Mouse (Mus musculus) hindbrain, embryonic 16.5 days (tissue): ENCODE data around the gene E130114P18Rik. TPM values are rescaled to one million over a fixed set of nuclear protein-coding genes. Genes with fewer than 3 reads are reported as not detected.
A peak's percentile ranks its signal among the peaks of the same experiment; 100 is the strongest.

Experiments
- ATAC-seq: fragments of 200-750 bp; cut with Nextera tagmentation; 2 replicates; pipeline ENCODE4 v1.8.0; 2017; ENCODE audit warnings: moderate TSS enrichment, moderate library complexity
- H3K27ac ChIP-seq: fragments of 300-500 bp; sonication (generic); 2 replicates; pipeline ENCODE4 v1.5.1; 2014; ENCODE audit warnings: low read depth, mild to moderate bottlenecking, control low read depth, low read length, moderate library complexity
- H3K27me3 ChIP-seq: fragments of 300-500 bp; sonication (generic); replicated peaks from 2 replicates; pipeline ENCODE4 v1.6.1; 2014; ENCODE audit warnings: low read length; ENCODE audit not compliant: control insufficient read depth, insufficient read depth
- H3K36me3 ChIP-seq: fragments of 300-500 bp; sonication (generic); 2 replicates; pipeline ENCODE4 v1.6.1; 2014; ENCODE audit warnings: mild to moderate bottlenecking, low read length, moderate library complexity, mixed read lengths; ENCODE audit not compliant: control insufficient read depth, insufficient read depth
- H3K4me1 ChIP-seq: fragments of 300-500 bp; sonication (generic); 2 replicates; pipeline ENCODE4 v1.6.1; 2014; ENCODE audit warnings: low read depth, low read length; ENCODE audit not compliant: control insufficient read depth, insufficient read depth
- H3K4me2 ChIP-seq: fragments of 300-500 bp; sonication (generic); 2 replicates; pipeline ENCODE4 v1.6.1; 2014; ENCODE audit warnings: mild to moderate bottlenecking, low read length, control low read depth, moderate library complexity
- H3K4me3 ChIP-seq: fragments of 300-500 bp; sonication (generic); 2 replicates; pipeline ENCODE4 v1.5.1; 2014; ENCODE audit warnings: mild to moderate bottlenecking, low read length, control low read depth, moderate library complexity
- H3K9ac ChIP-seq: fragments of 300-500 bp; sonication (generic); 2 replicates; pipeline ENCODE4 v1.6.1; 2014; ENCODE audit warnings: low read depth, mild to moderate bottlenecking, control low read depth, low read length, moderate library complexity
- H3K9me3 ChIP-seq: fragments of 300-500 bp; sonication (generic); 2 replicates; pipeline ENCODE4 v1.6.1; 2014; ENCODE audit warnings: mild to moderate bottlenecking, low read length, moderate library complexity; ENCODE audit not compliant: control insufficient read depth
- WGBS: fragments of 180-500 bp; shearing (Covaris S2); extraction: QIAGEN DNeasy Blood & Tissue Kit; methylation state at CpG from one replicate; pipeline ENCODE4 v1.1.7; 2014; 5-methylcytosine and 5-hydroxymethylcytosine counted together
- polyA plus RNA-seq: library from polyadenylated mRNA; unstranded; fragments of >200 nt; fragmentation: Nextera tagmentation; extraction: Ambion mirVana; gene quantifications from 2 replicates; pipeline ENCODE4 v1.2.1, GENCODE M21; 2015

The E130114P18Rik gene
- polyA plus RNA-seq, 1 experiment from 2014 or later: 21.5 TPM

DNA sequence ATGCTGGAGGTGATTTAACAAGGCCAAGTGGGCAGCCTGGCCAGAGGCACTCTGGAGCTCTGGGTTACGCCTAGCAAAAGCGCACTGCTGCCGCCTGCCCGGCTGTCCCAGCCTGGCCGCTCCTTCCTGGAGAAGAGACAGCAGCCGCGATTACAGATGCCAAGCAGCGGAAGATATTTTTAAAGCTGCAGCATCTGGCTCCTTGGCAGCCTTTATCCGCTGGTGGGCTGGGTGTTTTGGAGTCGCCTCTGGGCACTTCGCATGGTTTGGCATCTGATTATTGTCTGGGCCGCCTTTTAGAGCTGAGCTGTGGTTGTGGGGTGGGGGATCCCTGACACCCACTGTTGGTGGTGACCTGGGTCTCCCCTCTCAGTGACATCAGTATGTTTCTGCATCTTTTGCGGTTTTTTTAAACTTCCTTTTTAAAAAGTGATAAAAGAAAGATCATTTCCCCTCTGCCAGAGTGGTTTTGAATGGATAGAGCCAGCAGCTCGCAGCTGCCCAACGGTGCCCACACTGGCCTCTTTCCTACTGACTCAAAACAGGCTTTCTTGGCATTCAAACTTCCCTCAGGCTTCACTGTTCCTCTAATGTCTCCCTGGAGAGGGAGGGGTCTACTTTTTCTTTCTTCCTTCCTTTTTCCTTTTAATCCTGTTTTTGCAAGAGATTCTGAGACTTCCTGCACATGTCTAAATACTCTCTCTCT, 159.1 kb downstream of the E130114P18Rik start:
- peaks cover 9% of the 10 kb centered on the region for H3K4me1 ChIP-seq
- H3K4me3 ChIP-seq: no peak overlapping the region; the same call in 1 of the 2 replicates
- H3K27me3 ChIP-seq: no peaks in the 10 kb centered on the region
- H3K27ac ChIP-seq: peak overlapping the region; percentile 77
- WGBS: 32% methylated on average over 15 of the region's 15 CpGs
- H3K4me2 ChIP-seq: peak overlapping the region; percentile 39
- no peaks in the 10 kb centered on the region for H3K9me3 ChIP-seq
- H3K36me3 ChIP-seq: no peaks in the 10 kb centered on the region
- H3K9ac ChIP-seq: peak overlapping the region; percentile 28
- peak; percentile 91 for ATAC-seq

DNA sequence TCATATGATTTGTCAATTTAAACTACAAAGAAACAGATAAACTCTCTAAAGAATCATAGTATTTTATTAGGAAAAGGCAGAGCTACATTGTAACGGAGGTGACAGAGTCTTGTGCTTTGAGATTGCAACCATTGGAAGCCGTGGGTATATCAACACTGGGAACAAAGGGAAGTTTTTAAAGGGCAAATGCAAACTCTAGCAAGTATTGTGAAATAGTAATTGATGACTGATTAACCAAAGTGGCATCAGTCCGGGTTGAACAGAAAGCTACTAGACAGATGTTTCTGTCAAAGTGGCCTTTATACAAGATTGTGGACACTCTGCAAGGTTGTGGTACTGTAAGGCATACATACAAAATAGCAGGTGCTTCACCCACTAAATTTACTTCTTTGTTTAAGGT, 162.8 kb downstream of the E130114P18Rik start:
- no peaks in the 10 kb centered on the region for H3K9me3 ChIP-seq
- H3K27ac ChIP-seq: no peak overlapping the region
- no peak for ATAC-seq
- no peak overlapping the region for H3K9ac ChIP-seq
- 84% methylated on average over 3 of the region's 3 CpGs for WGBS
- no peaks in the 10 kb centered on the region for H3K36me3 ChIP-seq
- H3K4me3 ChIP-seq: no peak overlapping the region
- no peaks in the 10 kb centered on the region for H3K27me3 ChIP-seq
- H3K4me2 ChIP-seq: no peak overlapping the region
- peaks cover 16% of the 10 kb centered on the region for H3K4me1 ChIP-seq

DNA sequence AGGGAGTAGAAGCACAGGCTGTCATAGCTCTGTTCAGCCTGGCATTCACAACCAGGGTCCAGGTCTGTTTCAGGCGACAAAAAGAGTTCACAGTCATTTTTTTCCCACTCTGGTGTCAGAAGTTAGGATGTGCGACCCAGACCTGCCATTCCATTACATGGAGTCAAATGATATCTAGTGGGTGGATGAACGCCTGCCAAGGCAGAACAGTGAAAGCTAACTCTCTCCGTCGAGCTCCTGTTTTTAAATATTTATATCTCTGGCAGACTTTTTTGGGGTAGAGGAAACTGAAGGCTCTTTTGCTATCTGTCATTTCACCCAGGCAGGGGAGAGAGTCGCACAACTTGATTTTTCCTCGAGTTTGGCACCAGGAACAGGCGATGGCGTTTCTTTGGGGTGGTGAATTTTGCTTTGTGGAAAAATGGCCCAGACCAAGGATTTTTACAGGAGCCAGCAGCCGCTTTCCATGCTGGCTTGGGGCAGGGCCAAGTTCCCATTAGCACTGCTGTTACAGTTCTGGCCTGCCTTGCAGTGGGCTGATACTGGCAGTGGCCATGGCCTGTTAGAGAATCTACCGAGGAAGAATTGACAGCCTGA, 166.5 kb downstream of the E130114P18Rik start:
- H3K9ac ChIP-seq: no peak overlapping the region
- peak overlapping the region; percentile 61 for H3K27ac ChIP-seq
- H3K4me3 ChIP-seq: no peak overlapping the region
- no peak overlapping the region for H3K4me2 ChIP-seq
- ATAC-seq: peak; percentile 84
- no peaks in the 10 kb centered on the region for H3K27me3 ChIP-seq
- no peaks in the 10 kb centered on the region for H3K36me3 ChIP-seq
- WGBS: 53% methylated on average over 11 of the region's 11 CpGs
- peaks cover 16% of the 10 kb centered on the region for H3K4me1 ChIP-seq
- no peaks in the 10 kb centered on the region for H3K9me3 ChIP-seq

DNA sequence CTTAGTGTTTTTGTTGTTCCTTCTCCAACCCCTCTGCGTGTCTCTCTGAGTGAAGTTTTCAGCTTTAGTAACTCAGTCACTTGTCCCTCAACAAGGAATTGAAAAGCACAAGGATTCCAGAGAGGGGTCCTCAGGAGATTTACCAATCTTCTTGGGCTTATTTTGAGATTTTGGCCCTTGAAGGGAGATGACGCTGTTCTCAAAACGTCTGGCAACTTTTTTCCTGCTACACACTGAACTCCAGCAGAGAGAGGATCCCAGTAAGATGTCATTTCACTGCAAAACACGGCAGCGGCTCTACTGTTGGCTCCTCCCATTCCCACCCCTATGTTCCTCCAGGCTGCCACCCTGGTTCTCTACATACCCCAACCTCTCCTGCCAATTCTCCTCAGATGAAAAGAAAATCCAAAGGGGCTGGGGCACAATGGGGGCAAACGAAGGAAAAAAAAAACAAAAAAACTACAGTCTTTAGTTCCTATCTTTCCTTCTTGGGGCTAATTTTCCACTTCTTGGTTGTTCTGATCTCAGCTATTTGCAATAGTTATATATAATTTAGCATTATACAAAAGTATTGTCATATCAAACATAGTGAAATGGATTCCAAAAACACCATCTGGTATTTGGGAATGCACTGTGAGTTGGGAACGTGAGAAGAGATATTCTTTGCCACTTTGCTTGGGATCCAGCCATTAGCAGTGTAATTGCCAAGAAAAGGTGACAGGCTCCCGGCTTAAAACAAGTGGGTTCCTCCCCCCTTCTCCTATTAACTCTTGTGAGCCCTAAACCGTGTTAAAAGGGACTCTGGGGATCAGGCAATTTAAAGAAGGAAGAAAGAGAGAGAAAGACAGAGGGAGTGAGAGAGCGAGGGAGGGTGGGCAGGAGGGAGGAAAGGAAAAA, 167.8 kb downstream of the E130114P18Rik start:
- H3K9ac ChIP-seq: no peak overlapping the region
- H3K36me3 ChIP-seq: no peaks in the 10 kb centered on the region
- peaks cover 16% of the 10 kb centered on the region for H3K4me1 ChIP-seq
- WGBS: 26% methylated on average over 10 of the region's 10 CpGs
- H3K27me3 ChIP-seq: no peaks in the 10 kb centered on the region
- ATAC-seq: peak; percentile 57
- no peak overlapping the region; the same call in 1 of the 2 replicates for H3K4me2 ChIP-seq
- H3K27ac ChIP-seq: peak overlapping the region; percentile 61
- no peak overlapping the region for H3K4me3 ChIP-seq
- no peaks in the 10 kb centered on the region for H3K9me3 ChIP-seq

DNA sequence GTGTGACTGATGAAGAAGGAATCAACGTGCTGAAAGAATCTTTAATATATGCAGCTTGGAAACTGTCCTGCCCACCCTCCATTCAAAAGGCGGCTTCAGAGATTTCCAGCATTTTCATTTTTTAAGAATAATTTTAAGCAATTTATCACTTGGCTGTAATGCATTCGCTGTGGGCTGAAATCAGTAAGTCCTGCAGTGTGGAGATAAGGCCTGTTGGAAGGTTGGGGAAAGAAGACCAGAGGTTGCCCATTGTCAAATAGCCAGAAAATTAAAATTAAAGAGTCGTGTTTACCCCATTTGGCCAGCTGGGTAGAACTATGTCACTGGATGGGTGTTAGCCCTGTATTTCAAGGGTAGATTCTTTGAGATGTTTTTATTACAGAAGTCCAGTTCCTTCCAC, 168.5 kb downstream of the E130114P18Rik start:
- peaks cover 16% of the 10 kb centered on the region for H3K4me1 ChIP-seq
- WGBS: 63% methylated on average over 4 of the region's 4 CpGs
- no peak overlapping the region for H3K9ac ChIP-seq
- peak overlapping the region; percentile 56 for H3K27ac ChIP-seq
- no peaks in the 10 kb centered on the region for H3K36me3 ChIP-seq
- H3K4me3 ChIP-seq: no peak overlapping the region
- no peak overlapping the region for H3K4me2 ChIP-seq
- no peaks in the 10 kb centered on the region for H3K9me3 ChIP-seq
- no peaks in the 10 kb centered on the region for H3K27me3 ChIP-seq
- no peak for ATAC-seq

DNA sequence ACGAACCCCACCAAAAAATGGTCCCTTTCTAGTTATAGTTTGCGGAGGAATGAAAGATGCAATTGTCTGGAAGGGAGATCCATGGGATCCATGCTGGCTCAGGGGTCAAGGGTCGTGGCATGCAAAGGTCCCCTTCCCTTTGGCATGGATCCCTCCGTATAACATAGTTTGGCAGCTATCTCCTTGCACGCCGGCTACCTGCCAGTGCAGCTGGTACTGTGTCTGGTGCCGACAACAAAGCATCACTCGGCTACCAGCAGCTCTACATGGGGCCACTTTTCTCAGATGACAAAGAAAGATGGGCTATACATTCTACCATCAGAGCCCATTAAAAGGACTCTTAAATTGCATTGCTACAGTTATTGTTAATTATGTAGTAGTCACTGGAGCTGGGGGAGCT, 169.2 kb downstream of the E130114P18Rik start:
- 37% methylated on average over 8 of the region's 8 CpGs for WGBS
- H3K4me2 ChIP-seq: no peak overlapping the region
- H3K9ac ChIP-seq: no peak overlapping the region
- 0 out of 2 replicates have a peak overlapping the region, but pooled peaks have one; percentile 2 for H3K27ac ChIP-seq
- ATAC-seq: no peak
- no peak overlapping the region for H3K4me3 ChIP-seq
- H3K4me1 ChIP-seq: peaks cover 16% of the 10 kb centered on the region
- no peaks in the 10 kb centered on the region for H3K27me3 ChIP-seq
- H3K36me3 ChIP-seq: no peaks in the 10 kb centered on the region
- no peaks in the 10 kb centered on the region for H3K9me3 ChIP-seq

DNA sequence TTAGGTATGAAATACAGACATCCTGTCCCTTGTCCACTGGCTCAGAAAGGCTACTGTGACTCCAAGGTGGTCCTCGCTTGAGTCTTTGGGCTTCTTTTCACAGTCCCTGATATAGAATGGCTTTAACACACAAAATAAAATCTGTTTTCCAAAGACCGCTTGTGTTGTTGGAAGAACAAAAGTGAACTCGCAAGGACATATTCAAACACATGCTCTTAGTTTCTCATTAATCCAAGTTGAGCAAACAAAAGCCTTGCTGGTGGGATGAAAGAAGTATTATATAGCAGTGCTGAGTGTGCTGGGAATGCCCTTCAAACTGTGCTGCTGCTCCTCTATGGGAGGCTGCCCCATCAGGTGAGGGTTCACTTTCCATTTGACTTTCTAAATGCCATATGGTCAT, 169.7 kb downstream of the E130114P18Rik start:
- no peak for ATAC-seq
- Histone ChIP-seq H3K4me3 (no peak overlapping the region), H3K27me3 (no peaks in the 10 kb centered on the region), H3K9ac (no peak overlapping the region), H3K36me3 (no peaks in the 10 kb centered on the region), H3K27ac (0 out of 2 replicates have a peak overlapping the region, but pooled peaks have one; percentile 2), H3K4me2 (no peak overlapping the region), H3K4me1 (peaks cover 16% of the 10 kb centered on the region), H3K9me3 (no peaks in the 10 kb centered on the region)
- WGBS: 50% methylated on average over 3 of the region's 3 CpGs

DNA sequence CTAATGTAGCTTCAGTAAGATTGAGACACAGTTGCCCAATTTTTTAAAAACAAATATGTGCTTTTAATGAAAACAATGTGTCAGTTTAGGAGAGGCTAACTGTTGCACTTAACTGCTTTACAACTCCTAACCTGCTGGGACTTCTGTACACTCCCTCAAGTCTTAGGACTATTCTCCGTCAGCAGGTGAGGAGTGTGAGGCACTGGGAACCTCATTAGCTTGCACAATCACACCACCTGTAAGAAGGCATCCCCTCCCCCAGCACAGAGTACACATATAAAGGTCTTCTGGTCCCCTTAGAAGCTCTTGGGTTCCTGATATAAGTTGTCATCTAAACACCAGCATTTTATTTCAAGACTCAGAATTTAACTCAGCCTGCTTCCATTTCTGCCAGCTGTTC, 170.7 kb downstream of the E130114P18Rik start:
- Histone ChIP-seq H3K9ac (no peak overlapping the region), H3K4me2 (no peak overlapping the region), H3K36me3 (no peaks in the 10 kb centered on the region), H3K4me1 (peaks cover 16% of the 10 kb centered on the region), H3K9me3 (no peaks in the 10 kb centered on the region), H3K27ac (no peak overlapping the region), H3K27me3 (no peaks in the 10 kb centered on the region), H3K4me3 (no peak overlapping the region)
- no peak for ATAC-seq
- WGBS: 75% methylated on average over 1 of the region's 1 CpGs

DNA sequence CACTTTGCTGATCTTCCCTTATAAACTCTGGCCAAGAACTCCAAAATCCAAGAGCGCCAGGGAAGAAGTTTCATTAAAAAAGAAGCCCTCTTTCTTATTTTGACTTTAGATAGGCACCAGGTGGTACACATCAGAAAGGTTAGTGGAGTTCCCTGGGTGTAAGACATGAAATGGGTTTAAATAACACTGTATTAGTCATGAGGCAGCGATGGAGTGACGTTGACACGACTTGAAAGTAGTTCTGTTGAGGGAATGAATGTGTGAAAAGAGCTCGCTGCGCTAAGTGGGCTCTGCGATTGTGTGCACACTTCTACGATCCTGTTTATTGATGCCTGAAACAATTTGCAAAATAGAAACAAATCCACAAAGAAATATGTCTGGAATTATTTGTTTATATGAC, 171.4 kb downstream of the E130114P18Rik start:
- Histone ChIP-seq H3K27me3 (no peaks in the 10 kb centered on the region), H3K9ac (no peak overlapping the region), H3K27ac (no peak overlapping the region), H3K4me3 (no peak overlapping the region), H3K36me3 (no peaks in the 10 kb centered on the region), H3K9me3 (no peaks in the 10 kb centered on the region), H3K4me2 (no peak overlapping the region), H3K4me1 (peaks cover 17% of the 10 kb centered on the region)
- 85% methylated on average over 8 of the region's 8 CpGs for WGBS
- ATAC-seq: no peak
